Mouse (Mus musculus): ENCODE results near the gene Smg6.

GRCm38 (mm10) chr11:75141038-75141437 lies 215.4 kb downstream of the Smg6 start:
- no peak for TF ChIP-seq CTCF (conservative IDR thresholded peaks at IDR 0.05; ENCODE audit: low read length)
- no peak for TF ChIP-seq POU5F1 (IDR thresholded peaks at IDR 0.05; ENCODE audit: borderline replicate concordance, low read length)

Measured in E14TG2a.4 (cell line).